Mouse (Mus musculus): ENCODE results near the gene Aurkaip1.

DNA sequence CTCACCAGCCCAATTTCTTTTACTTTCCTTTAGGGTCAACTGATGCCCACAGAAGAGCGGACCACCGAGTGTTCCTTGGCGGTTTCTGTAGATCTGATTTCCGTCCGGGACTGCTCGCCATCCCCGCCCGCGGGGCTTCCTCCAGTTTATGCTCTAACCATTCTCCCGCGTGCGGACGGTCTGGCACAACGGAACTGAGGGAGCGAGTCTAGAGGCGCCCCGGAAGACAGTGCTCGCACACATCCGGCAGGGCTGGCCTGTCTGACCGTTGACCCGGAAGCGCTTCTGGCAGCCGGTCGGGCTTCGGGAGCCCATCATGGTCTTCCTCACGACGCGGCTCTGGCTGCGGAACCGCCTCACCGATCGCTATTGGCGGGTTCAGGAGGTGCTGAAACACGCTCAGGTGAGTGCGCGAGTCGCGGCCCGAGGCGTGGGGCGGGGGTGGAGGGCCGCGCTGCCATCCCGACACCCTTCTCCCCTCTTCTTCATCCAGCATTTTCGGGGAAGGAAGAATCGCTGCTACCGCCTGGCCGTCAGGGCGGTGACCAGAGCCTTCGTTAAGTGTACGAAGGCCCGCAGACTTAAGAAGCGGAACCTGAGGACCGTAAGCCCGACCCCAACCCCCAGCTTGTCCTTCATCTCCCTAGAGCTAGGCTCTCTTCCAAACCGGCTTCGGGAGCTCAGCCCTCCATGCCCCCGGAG, 27.6 kb upstream of the Aurkaip1 start:
- no peak for TF ChIP-seq CTCF (conservative IDR thresholded peaks at IDR 0.05; ENCODE audit: low read length)
- no peak for TF ChIP-seq POU5F1 (IDR thresholded peaks at IDR 0.05; ENCODE audit: borderline replicate concordance, low read length)
